Mouse (Mus musculus): ENCODE measurements around the gene Gm4302.
"Not testable (repeated sequence)": the region's sequence is repeated elsewhere in the genome, so short reads cannot be mapped to it uniquely, and the experiment has no call there.

The Gm4302 gene

GRCm38 (mm10) chr10:100340536-100340935 lies at the start of gene Gm4302:
Gene Gm4302, plus strand, starts transcription at chr10:100340836.
- CTCF ChIA-PET, result not testable (repeated sequence)

GRCm38 (mm10) chr10:100296105-100296504 lies 44.5 kb upstream of the Gm4302 start:
- CTCF ChIA-PET, result no interaction called here

GRCm38 (mm10) chr10:100300106-100300505 lies 40.5 kb upstream of the Gm4302 start:
- CTCF ChIA-PET, result not testable (repeated sequence)

- CTCF ChIA-PET, result not testable (repeated sequence)
Observed at GRCm38 (mm10) chr10:100335376-100335775, 5.3 kb upstream of the Gm4302 start, which contains the start of gene Gm4301. Gene Gm4301, plus strand, starts transcription at chr10:100335676.

GRCm38 (mm10) chr10:100345672-100346071 lies 5.0 kb downstream of the Gm4302 start, which contains the start of gene Gm4303:
Gene Gm4303, plus strand, starts transcription at chr10:100345972.
- CTCF ChIA-PET, result not testable (repeated sequence)

GRCm38 (mm10) chr10:100350793-100351192 lies 10.2 kb downstream of the Gm4302 start, which contains the start of gene Gm4305:
Gene Gm4305, plus strand, starts transcription at chr10:100351093.
- CTCF ChIA-PET, result not testable (repeated sequence)

- CTCF ChIA-PET, result not testable (repeated sequence)
Observed at GRCm38 (mm10) chr10:100356841-100357240, 16.2 kb downstream of the Gm4302 start.

- CTCF ChIA-PET, result not testable (repeated sequence)
Observed at GRCm38 (mm10) chr10:100361038-100361437, 20.4 kb downstream of the Gm4302 start, which contains the start of gene Gm4307. Gene Gm4307, plus strand, starts transcription at chr10:100361338.

GRCm38 (mm10) chr10:100382460-100382859 lies 41.8 kb downstream of the Gm4302 start, which contains the start of gene Gm4312:
Gene Gm4312, minus strand, starts transcription at chr10:100382560.
- CTCF ChIA-PET, result not testable (repeated sequence)
